Mouse (Mus musculus) gastrocnemius, postnatal 36 days (tissue): ENCODE data around the gene 4933424G06Rik. TPM values are rescaled to one million over a fixed set of nuclear protein-coding genes. Genes with fewer than 3 reads are reported as not detected.
A peak's percentile ranks its signal among the peaks of the same experiment; 100 is the strongest.

ENCODE experiments used
- DNase-seq, 2 experiments: peaks; one replicate each; pipeline ENCODE4 v3.0.0; 2022
- intact Hi-C: fragments of 180-260 bp; cut with DNase I; formaldehyde crosslinking; loops from one replicate; pipeline ENCODE4 v1.15.1; 2025
- total RNA-seq, 2 experiments: library from RNA; stranded (reverse); gene quantifications; 2 replicates each; pipeline ENCODE4 v1.2.3; 2021

4933424G06Rik gene
- total RNA-seq, 2 experiments from 2014 or later = 0.49 TPM; not detected in 1

- no peak for DNase-seq
- intact Hi-C loops = no loop called here
Measured at GRCm38 (mm10) chr1:36766431-36767205, 56.7 kb downstream of the 4933424G06Rik start.

- no peak for DNase-seq
- intact Hi-C loops = no loop called here
Measured at GRCm38 (mm10) chr1:36767321-36767720, 57.4 kb downstream of the 4933424G06Rik start.

- intact Hi-C loops = no loop called here
- no peak for DNase-seq
Measured at GRCm38 (mm10) chr1:36768786-36769185, 58.8 kb downstream of the 4933424G06Rik start.

GRCm38 (mm10) chr1:36769951-36770350, 60.0 kb downstream of the 4933424G06Rik start:
- intact Hi-C loops = no loop called here

GRCm38 (mm10) chr1:36770998-36771397, 61.0 kb downstream of the 4933424G06Rik start:
- no peak for DNase-seq
- intact Hi-C loops = no loop called here

More at GRCm38 (mm10) chr1:36769951-36770350, 60.0 kb downstream of the 4933424G06Rik start:
- DNase-seq = no peak

- intact Hi-C loops = no loop called here
- DNase-seq = no peak
Measured at GRCm38 (mm10) chr1:36772198-36772934, 62.4 kb downstream of the 4933424G06Rik start.

GRCm38 (mm10) chr1:36780793-36781192, 70.8 kb downstream of the 4933424G06Rik start:
- intact Hi-C loops = loop anchor here (5.0 kb wide), 1 partner anchor 397 kb away; no protein-coding TSS in a partner anchor
- DNase-seq = no peak

GRCm38 (mm10) chr1:36782476-36782875, 72.5 kb downstream of the 4933424G06Rik start:
- intact Hi-C loops = loop anchor here (5.0 kb wide), 1 partner anchor 395 kb away; no protein-coding TSS in a partner anchor
- DNase-seq = no peak

GRCm38 (mm10) chr1:36784365-36785134, 74.6 kb downstream of the 4933424G06Rik start:
- DNase-seq = peak; percentile 42 to 61
- intact Hi-C loops = loop anchor here (2.0 to 5.0 kb wide), 2 partner anchors 393 to 466 kb away; no protein-coding TSS in a partner anchor

GRCm38 (mm10) chr1:36785238-36785641, 75.3 kb downstream of the 4933424G06Rik start:
- intact Hi-C loops = loop anchor here (2.0 kb wide), 1 partner anchor 466 kb away; no protein-coding TSS in a partner anchor
- no peak for DNase-seq

- intact Hi-C loops = no loop called here
- DNase-seq = no peak
Measured at GRCm38 (mm10) chr1:36786377-36786776, 76.4 kb downstream of the 4933424G06Rik start.

- no peak for DNase-seq
- intact Hi-C loops = no loop called here
Measured at GRCm38 (mm10) chr1:36789416-36789815, 79.5 kb downstream of the 4933424G06Rik start.

GRCm38 (mm10) chr1:36796711-36797110, 86.8 kb downstream of the 4933424G06Rik start:
- no peak for DNase-seq
- intact Hi-C loops = no loop called here

GRCm38 (mm10) chr1:36797481-36797880, 87.5 kb downstream of the 4933424G06Rik start:
- DNase-seq = no peak
- intact Hi-C loops = no loop called here

GRCm38 (mm10) chr1:36800379-36801011, 90.5 kb downstream of the 4933424G06Rik start:
- intact Hi-C loops = no loop called here
- DNase-seq = no peak

- DNase-seq = no peak
- intact Hi-C loops = no loop called here
Measured at GRCm38 (mm10) chr1:36804259-36804658, 94.3 kb downstream of the 4933424G06Rik start.

- intact Hi-C loops = no loop called here
- no peak for DNase-seq
Measured at GRCm38 (mm10) chr1:36804833-36805232, 94.9 kb downstream of the 4933424G06Rik start.

- intact Hi-C loops = no loop called here
- DNase-seq = no peak
Measured at GRCm38 (mm10) chr1:36806181-36806905, 96.4 kb downstream of the 4933424G06Rik start.

- intact Hi-C loops = no loop called here
- no peak for DNase-seq
Measured at GRCm38 (mm10) chr1:36807086-36807485, 97.1 kb downstream of the 4933424G06Rik start.
